Mouse (Mus musculus) CH12.LX (cell line): Measurements from ENCODE around the gene Slc7a7. TPM values are rescaled to one million over a fixed set of nuclear protein-coding genes. Genes with fewer than 3 reads are reported as not detected.

ENCODE experiments used
- DNase-seq: peaks from one replicate; pipeline ENCODE4 v3.0.0-alpha.2; 2013; ENCODE audit errors: extremely low read depth
- H3K27ac ChIP-seq: 2 replicates; pipeline ENCODE4 v1.5.1; 2012; ENCODE audit warnings: low read depth, mild to moderate bottlenecking, control low read depth, moderate library complexity; ENCODE audit not compliant: insufficient read depth
- H3K27me3 ChIP-seq: replicated peaks from 2 replicates; pipeline ENCODE3; 2012; ENCODE audit warnings: inconsistent platforms
- H3K36me3 ChIP-seq, 2 experiments: replicated peaks in 1 of 2; 2 replicates each; pipeline versions ENCODE3 to v1.6.1; 2012; ENCODE audit warnings: inconsistent platforms in 1 of 2, low read length in 1 of 2, mild to moderate bottlenecking in 1 of 2, mixed read lengths in 1 of 2, moderate library complexity in 1 of 2; ENCODE audit not compliant: control insufficient read depth in 1 of 2, insufficient read depth in 1 of 2
- H3K4me1 ChIP-seq, 2 experiments: 2 replicates each; pipeline ENCODE4 v1.6.1; 2012; ENCODE audit warnings: inconsistent platforms in 1 of 2, moderate library complexity in 1 of 2; ENCODE audit not compliant: insufficient read depth in 2 of 2, control insufficient read depth in 1 of 2
- H3K4me2 ChIP-seq: 2 replicates; pipeline ENCODE4 v1.6.1; 2012; ENCODE audit warnings: low read depth, mild to moderate bottlenecking, control low read depth; ENCODE audit not compliant: poor library complexity, insufficient read depth, severe bottlenecking
- H3K4me3 ChIP-seq, 3 experiments: fragments of 150-350 bp in 1 of 3; sonication (generic) in 1 of 3; replicated peaks in 1 of 3; 2 replicates each; pipeline versions ENCODE3 to v1.5.1; 2011 to 2012; ENCODE audit warnings: low read depth in 2 of 3, low read length in 2 of 3, mild to moderate bottlenecking in 2 of 3, moderate library complexity in 2 of 3, control low read depth in 1 of 3, improper control_type of control experiment in 1 of 3, inconsistent platforms in 1 of 3, mixed read lengths in 1 of 3; ENCODE audit not compliant: poor library complexity in 1 of 3
- H3K79me2 ChIP-seq: replicated peaks from 2 replicates; pipeline ENCODE4 v1.6.1; 2012; ENCODE audit warnings: mild to moderate bottlenecking, moderate library complexity; ENCODE audit not compliant: control insufficient read depth, poor library complexity, insufficient read depth, severe bottlenecking; ENCODE audit errors: extremely low read depth
- H3K9ac ChIP-seq: 2 replicates; pipeline ENCODE4 v1.6.1; 2012; ENCODE audit warnings: low read depth, mild to moderate bottlenecking, control low read depth, moderate library complexity; ENCODE audit not compliant: insufficient read depth
- H3K9me3 ChIP-seq: replicated peaks from 2 replicates; pipeline ENCODE3; 2012; ENCODE audit warnings: low read length, inconsistent platforms, mixed read lengths
- BHLHE40 ChIP-seq: IDR thresholded peaks from 2 replicates; pipeline ENCODE4 v1.6.1; 2011; ENCODE audit warnings: mild to moderate bottlenecking, low read depth, low read length, improper control_type of control experiment
- CHD1 ChIP-seq: IDR thresholded peaks from 2 replicates; pipeline ENCODE4 v1.6.1; 2012; ENCODE audit warnings: low read depth, low read length, improper control_type of control experiment, inconsistent platforms
- ELF1 ChIP-seq: IDR thresholded peaks from 2 replicates; pipeline ENCODE4 v1.6.1; 2014; ENCODE audit warnings: low read depth, mild to moderate bottlenecking, inconsistent platforms, low read length, improper control_type of control experiment
- EP300 ChIP-seq: IDR thresholded peaks from 2 replicates; pipeline ENCODE4 v1.6.1; 2011; ENCODE audit warnings: low read length, improper control_type of control experiment
- ETS1 ChIP-seq: conservative IDR thresholded peaks from 2 replicates; pipeline ENCODE4 v1.6.1; 2012; ENCODE audit warnings: low read depth, mild to moderate bottlenecking, inconsistent platforms, low read length, improper control_type of control experiment, moderate library complexity
- HCFC1 ChIP-seq: IDR thresholded peaks from 2 replicates; pipeline ENCODE4 v1.6.1; 2012; ENCODE audit warnings: low read depth, mild to moderate bottlenecking, inconsistent platforms, low read length, improper control_type of control experiment
- IRF4 ChIP-seq: IDR thresholded peaks from 2 replicates; pipeline ENCODE4 v1.6.1; 2014; ENCODE audit warnings: low read depth, mild to moderate bottlenecking, inconsistent platforms, low read length, improper control_type of control experiment
- JUN ChIP-seq: IDR thresholded peaks from 2 replicates; pipeline ENCODE4 v1.6.1; 2011; ENCODE audit warnings: low read depth, mild to moderate bottlenecking, low read length, improper control_type of control experiment, moderate library complexity; ENCODE audit not compliant: insufficient read depth
- JUND ChIP-seq: conservative IDR thresholded peaks from 2 replicates; pipeline ENCODE4 v1.6.1; 2011; ENCODE audit warnings: low read depth, low read length, improper control_type of control experiment
- MAFK ChIP-seq: IDR thresholded peaks from 2 replicates; pipeline ENCODE4 v1.6.1; 2011; ENCODE audit warnings: low read length, improper control_type of control experiment; ENCODE audit not compliant: insufficient replicate concordance
- MAX ChIP-seq: IDR thresholded peaks from 2 replicates; pipeline ENCODE4 v1.6.1; 2011; ENCODE audit warnings: low read length, improper control_type of control experiment
- MXI1 ChIP-seq: IDR thresholded peaks from 2 replicates; pipeline ENCODE4 v1.6.1; 2011; ENCODE audit warnings: mild to moderate bottlenecking, low read depth, low read length, improper control_type of control experiment
- MYC ChIP-seq: IDR thresholded peaks from 2 replicates; pipeline ENCODE4 v1.6.1; 2011; ENCODE audit warnings: low read depth, mild to moderate bottlenecking, improper control_type of control experiment, low read length
- NRF1 ChIP-seq: IDR thresholded peaks from 2 replicates; pipeline ENCODE4 v1.6.1; 2014; ENCODE audit warnings: low read depth, mild to moderate bottlenecking, inconsistent platforms, low read length, improper control_type of control experiment, moderate library complexity
- RAD21 ChIP-seq: IDR thresholded peaks from 2 replicates; pipeline ENCODE4 v1.6.1; 2011; ENCODE audit warnings: low read depth, mild to moderate bottlenecking, low read length, improper control_type of control experiment, moderate library complexity
- RCOR1 ChIP-seq: conservative IDR thresholded peaks from 2 replicates; pipeline ENCODE4 v1.6.1; 2012; ENCODE audit warnings: low read depth, mild to moderate bottlenecking, inconsistent platforms, low read length, improper control_type of control experiment
- SIN3A ChIP-seq: IDR thresholded peaks from 2 replicates; pipeline ENCODE4 v1.6.1; 2012; ENCODE audit warnings: low read length, improper control_type of control experiment, inconsistent platforms
- TBP ChIP-seq: conservative IDR thresholded peaks from 2 replicates; pipeline ENCODE4 v1.6.1; 2011; ENCODE audit warnings: low read depth, low read length, improper control_type of control experiment
- TCF12 ChIP-seq: IDR thresholded peaks from 2 replicates; pipeline ENCODE4 v1.6.1; 2014; ENCODE audit warnings: low read depth, mild to moderate bottlenecking, inconsistent platforms, low read length, improper control_type of control experiment
- ZMIZ1 ChIP-seq: IDR thresholded peaks from 2 replicates; pipeline ENCODE4 v1.6.1; 2012; ENCODE audit warnings: low read depth, mild to moderate bottlenecking, inconsistent platforms, low read length, improper control_type of control experiment
- ZNF384 ChIP-seq: IDR thresholded peaks from 2 replicates; pipeline ENCODE4 v1.6.1; 2012; ENCODE audit warnings: low read depth, low read length, improper control_type of control experiment, inconsistent platforms
- dilution Hi-C: fragments of 300-500 bp; cut with MboI; formaldehyde crosslinking; loops from 2 replicates; pipeline ENCODE4 v1.14.3; 2020; ENCODE audit warnings: low sequenced_read_pairs; ENCODE audit not compliant: extremely low pct_unique_long_range_greater_than_20kb, extremely low pct_ligation_motif_present
- in situ Hi-C: fragments of 300-500 bp; cut with MboI; formaldehyde crosslinking; loops from 3 replicates; pipeline ENCODE4 v1.14.3; 2019; ENCODE audit warnings: low sequenced_read_pairs, low pct_ligation_motif_present, low pct_unique_long_range_greater_than_20kb, mixed read lengths
- polyA plus RNA-seq: library from polyadenylated mRNA; unstranded; fragments of >175 nt; gene quantifications from 2 replicates; pipeline ENCODE4 v1.2.1, GENCODE M21; 2012; ENCODE audit warnings: low read depth; ENCODE audit not compliant: insufficient read length
- total RNA-seq, 2 experiments: library from RNA; depleted of rRNA; stranded (reverse); fragments of 300-350 nt in 1 of 2; fragments of >200 nt in 1 of 2; gene quantifications; 2 replicates each; pipeline ENCODE4 v1.2.3; 2012 to 2014

Slc7a7 gene
- total and polyA plus RNA-seq, 3 experiments = 27.8 to 50.4 (median 45.4) TPM

DNA sequence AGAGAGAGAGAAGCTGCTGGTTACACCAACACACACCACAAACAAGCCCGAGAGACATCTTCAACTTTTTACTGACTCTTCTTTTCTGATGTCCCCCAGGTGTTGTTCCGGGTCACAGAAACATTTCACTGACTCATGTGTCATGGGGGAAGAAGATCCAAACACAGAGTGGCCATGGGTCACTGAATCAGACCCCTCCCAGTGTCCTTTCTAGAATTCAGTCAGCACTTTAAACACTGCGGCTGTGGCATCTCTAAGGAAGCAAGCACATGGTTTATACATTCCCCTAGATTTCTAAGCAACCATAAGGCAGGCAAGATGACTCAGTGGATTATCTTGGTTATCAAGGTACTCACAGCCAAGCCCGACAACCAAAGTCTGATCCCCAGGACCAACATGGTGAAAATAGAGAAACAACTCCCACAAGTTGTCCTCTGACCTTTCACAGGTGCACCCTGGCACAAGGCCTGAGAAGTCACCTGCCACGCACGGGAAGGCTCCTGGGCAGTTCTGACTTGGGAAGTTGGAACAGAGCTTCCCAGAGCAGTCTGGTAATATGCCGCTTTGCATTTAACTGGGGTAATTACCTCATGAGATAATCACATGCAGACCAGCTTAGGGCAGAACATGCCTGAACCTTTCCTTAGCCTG lies 31.5 kb downstream of the Slc7a7 start:
- Histone ChIP-seq H3K36me3 (peaks cover 23 to 54% of the 10 kb centered on the region in 2 experiments), H3K27me3 (no peaks in the 10 kb centered on the region), H3K9me3 (no peaks in the 10 kb centered on the region), H3K9ac (peak overlapping the region; percentile 9; the same call in 1 of the 2 replicates), H3K27ac (peak overlapping the region; percentile 56), H3K79me2 (peaks cover 41% of the 10 kb centered on the region), H3K4me1 (peaks cover 25 to 75% of the 10 kb centered on the region in 2 experiments), H3K4me2 (peak overlapping the region; percentile 45; the same call in 1 of the 2 replicates), H3K4me3 (no peak overlapping the region)
- in situ Hi-C loops = no loop called here
- dilution Hi-C loops = no loop called here
- peak; percentile 82 for DNase-seq
- TF ChIP-seq EP300 (peak; percentile 71), TBP (0 out of 2 replicates have a peak, but pooled peaks have one; percentile 24), JUN (peak; percentile 59), MAX (peak; percentile 87), ZNF384 (no peak), TCF12 (peak; percentile 45; the same call in 1 of the 2 replicates), RAD21 (no peak), SIN3A (peak; percentile 82), MYC (peak; percentile 90), HCFC1 (peak; percentile 49; the same call in 1 of the 2 replicates), ZMIZ1 (no peak), BHLHE40 (peak; percentile 86), NRF1 (no peak), MXI1 (peak; percentile 70; the same call in 1 of the 2 replicates), RCOR1 (no peak; the same call in 1 of the 2 replicates), JUND (peak; percentile 70), MAFK (0 out of 2 replicates have a peak, but pooled peaks have one; percentile 33), CHD1 (0 out of 2 replicates have a peak, but pooled peaks have one; percentile 16), IRF4 (peak; percentile 89), ETS1 (peak; percentile 78), ELF1 (peak; percentile 46; the same call in 1 of the 2 replicates)
